Mouse (Mus musculus): ENCODE measurements around the gene Cybc1.

- TF ChIP-seq CTCF (IDR thresholded peaks at IDR 0.05; ENCODE audit: low read depth) (no peak), EP300 (optimal IDR thresholded peaks at IDR 0.05) (no peak)
These were observed 2.1 kb upstream of the Cybc1 start for GRCm38 (mm10) chr11:121231191-121231590.
